Mouse (Mus musculus): ENCODE data around the gene Crhr1.

The Crhr1 gene

DNA sequence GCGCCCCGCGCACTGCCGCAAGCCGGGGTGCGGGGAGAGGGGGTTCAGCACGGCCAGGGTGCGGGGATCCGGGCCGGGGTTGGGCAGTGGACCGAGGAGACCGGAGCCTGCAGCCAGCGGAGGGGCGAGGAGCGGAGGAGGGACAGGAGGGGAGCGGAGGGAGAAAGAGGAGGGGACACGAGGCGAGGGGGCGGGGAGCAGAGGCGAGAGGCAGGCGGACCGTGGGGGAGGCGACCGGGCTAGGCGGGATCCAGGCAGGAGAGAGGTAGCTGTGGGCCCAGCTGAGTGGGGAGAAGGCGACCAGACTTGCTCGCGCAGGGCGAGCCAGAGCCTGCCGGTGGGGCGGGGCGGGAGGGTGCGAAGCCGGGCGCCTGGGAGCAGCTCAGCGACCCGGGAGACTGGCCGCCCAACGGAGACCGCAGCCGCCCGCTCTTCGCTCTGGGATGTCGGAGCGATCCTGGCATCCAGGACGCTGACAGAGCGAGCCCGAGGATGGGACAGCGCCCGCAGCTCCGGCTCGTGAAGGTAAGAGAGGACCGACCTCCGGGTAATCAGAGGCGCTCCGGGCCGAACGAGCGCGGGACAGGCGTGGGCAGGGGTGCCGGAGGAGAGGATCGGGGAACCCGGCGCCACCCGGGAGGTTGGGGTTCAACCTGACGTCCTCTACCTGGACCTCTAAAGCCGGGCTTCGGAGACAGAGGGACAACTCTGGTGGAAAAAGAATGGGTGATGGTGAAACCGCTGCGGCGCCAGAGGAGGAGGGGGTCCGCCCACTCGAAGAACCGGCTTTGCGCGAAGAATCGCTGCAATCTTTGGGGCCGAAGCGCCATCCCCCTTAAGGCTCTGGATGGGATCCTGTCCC, at the start of gene Crhr1:
Gene Crhr1, plus strand, starts transcription at position 276 of the 862 bp plus-strand sequence.
- peak; percentile 21 for DNase-seq (ENCODE audit: low read depth, low spot score)

DNA sequence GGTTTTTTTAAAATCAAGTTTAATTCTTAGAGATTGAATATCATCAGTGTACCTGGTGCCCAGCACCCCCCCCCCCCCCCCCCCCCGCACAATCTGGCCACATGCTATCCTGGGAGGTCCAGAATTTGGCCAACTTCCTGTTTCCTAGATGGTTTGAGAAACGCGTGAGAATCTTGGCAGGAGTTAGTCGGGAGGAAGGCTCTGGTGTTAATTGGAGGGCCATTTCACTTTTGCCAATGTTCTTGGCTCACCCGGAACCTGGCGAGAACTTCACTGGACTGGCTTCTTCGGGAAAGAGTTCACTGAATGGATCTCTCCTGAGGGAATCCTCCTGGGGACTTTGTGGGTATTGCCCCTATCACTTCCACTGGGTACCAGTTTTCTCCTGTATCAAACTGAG, 49.4 kb upstream of the Crhr1 start:
- DNase-seq (ENCODE audit: low read depth, low spot score): no peak

DNA sequence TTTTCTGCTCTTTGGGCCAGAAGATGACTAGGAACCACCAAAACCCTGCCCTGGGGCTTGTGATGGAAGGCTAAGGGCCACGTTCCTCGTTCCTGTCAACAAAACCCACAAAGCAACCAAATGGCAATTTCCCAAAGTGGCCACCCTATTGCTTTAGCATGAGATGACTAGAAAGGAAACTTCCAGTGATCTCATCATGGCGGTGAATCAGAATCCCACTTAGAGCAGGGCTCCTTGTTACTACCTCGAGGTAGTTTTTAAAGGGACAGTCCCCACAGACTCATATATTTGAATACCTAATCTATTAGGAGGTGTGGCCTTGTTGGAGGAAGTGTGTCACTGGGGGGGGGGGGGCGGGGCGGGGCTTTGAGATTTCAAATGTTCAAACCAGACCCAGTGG, 48.9 kb upstream of the Crhr1 start:
- DNase-seq (ENCODE audit: low read depth, low spot score): no peak

DNA sequence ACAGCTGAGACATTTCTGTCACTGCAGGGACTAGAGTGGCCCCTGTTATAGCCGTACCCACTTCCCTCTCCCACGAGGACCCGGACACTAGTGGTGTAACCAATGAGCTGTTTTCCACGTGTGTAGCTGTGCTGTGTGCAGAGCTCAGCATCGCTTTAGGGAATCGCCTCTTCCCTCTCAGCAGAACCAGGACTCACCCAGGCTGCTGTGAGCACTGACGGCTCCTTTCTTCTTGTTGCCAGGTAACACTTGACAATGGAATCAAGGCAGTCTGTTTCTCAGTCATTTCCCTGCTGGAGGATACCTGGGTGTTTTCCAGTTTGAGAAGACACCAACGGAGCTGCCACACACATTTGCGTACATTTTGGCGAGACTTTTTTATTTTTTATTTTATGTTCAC, 44.1 kb upstream of the Crhr1 start:
- DNase-seq (ENCODE audit: low read depth, low spot score): no peak

DNA sequence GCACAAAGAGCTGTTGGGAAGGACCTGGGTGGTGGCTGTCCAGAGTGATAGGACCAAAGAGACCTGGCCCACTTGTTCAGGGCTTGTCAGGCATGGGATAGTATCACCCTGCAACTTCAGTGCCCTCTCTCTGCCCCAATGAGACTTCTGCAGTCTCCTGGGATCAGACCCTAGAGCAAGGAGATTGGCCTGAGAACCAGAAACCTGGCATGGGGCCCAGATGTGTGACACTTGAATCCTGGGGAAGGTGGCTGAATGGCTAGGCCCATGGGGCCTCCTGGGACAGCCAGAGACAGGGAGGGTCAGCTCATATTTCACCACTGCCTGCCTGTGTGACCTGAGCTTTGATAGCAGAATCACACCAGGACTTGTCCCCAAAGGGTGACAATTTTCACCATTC, 41.9 kb upstream of the Crhr1 start:
- DNase-seq (ENCODE audit: low read depth, low spot score): no peak

DNA sequence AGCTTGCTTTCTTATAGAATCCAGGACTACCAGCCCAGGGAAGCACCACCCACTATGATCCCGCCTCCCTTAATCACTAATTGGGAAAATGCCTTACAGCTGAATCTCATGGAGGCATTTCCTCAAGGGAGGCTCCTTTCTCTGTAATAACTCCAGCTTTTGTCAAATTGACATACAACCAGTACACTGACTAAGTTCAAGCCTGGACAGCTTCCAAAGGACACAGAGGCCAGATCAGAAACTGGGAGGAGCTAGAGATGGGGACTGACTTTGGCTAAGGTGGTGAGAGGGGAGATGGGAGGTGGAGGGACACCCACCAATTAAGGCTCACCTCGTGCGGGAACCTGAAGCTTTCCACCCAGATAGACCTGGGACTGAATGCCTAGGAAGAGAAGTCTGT, 37.5 kb upstream of the Crhr1 start:
- no peak for DNase-seq (ENCODE audit: low read depth, low spot score)

DNA sequence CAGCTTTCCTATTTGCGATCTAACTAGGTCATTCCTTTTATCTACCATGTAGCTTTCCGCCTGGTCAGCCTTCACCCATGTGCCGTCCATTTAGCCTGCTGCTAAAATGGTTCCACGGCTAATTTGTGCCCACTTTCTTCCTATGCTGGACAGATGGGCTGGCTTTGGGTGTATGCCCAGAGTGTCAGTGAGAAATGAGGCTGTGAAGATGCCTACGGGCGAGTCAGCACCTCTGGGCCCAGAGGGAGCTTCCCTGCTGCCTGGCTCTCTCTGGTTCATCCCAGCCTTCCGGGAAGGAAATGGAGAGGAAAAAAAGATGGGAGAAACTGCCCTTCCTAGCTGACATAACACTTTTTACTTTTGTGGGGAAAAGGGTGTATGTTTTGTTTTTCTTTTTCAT, 36.1 kb upstream of the Crhr1 start:
- DNase-seq (ENCODE audit: low read depth, low spot score): no peak

DNA sequence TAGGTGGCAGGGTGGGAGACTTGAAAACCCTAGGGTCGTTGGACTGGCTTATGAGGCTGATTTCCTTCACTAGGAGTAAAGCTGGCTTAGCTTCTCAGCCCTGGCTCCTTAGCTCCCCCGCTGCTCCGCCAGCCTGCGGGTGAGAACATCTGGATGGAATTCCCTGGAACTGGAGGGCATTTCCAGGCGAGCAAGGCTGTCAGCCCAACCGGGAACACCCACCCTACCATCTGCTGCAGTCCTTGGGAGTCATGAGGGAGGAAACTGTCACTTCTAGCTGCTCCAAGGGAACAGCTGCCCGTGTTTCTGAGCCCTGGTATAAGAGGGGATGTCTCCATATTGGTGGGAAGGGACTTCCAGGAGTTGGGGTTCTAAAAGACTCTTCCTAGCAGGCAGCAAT, 33.1 kb upstream of the Crhr1 start:
- DNase-seq (ENCODE audit: low read depth, low spot score): peak; percentile 47

DNA sequence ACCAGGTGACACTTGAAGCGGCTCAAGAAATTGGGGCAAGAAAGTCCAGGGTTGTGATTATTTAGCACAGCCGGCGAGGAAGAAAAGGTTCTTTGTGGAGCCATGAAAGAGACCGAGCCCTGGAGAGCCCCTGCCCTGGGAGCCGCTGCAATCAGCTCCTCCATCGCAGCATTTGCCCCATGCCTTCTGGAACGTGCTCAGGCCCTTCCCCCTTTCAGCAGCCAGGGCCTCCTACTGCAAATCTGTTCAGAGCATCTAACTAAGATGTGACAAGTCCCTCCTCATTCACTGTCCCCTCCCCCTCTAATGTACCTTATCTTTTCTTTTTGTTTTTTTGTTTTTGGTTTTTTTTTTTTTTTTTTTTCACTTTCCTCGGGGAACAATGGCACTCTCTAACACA, 30.0 kb upstream of the Crhr1 start:
- DNase-seq (ENCODE audit: low read depth, low spot score): no peak

DNA sequence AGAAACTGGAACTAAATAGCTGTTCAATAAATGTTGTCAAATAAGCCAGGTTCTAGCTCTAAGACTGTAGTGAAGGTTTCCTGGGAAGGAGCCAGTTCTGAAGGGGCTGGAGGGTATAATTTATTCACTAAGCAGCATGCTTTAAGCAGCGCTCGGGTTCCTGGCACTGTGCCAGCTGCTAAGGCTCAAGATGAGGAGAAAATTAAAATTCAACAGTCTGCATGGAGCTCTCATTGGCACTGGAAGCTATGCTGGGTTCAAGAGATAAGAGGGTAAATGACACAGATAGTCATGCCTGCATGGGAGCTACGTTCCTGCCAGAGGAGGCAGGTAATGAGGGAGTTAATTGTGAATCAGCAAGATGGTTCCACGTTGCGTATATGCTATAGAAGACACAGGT, 26.3 kb upstream of the Crhr1 start:
- DNase-seq (ENCODE audit: low read depth, low spot score): peak; percentile 20

DNA sequence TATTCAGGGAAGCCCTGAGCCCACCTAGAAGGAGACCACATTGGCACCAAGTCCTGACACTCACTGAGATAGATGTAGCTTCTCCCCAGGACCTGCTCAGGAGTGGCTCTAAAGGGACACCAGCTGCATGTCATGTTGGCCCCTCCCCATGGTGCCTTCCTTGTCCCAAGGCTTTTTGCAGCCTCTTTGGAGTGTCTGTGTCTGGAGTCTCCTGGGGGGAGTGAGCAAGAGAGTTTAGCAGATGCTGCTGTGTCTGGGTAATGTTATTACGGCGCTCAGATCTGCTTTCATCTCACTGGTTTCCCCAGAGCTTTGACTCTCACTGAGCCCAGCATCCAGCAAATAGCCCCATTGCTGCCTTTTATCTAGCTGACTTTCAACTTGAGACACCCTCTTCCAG, 25.7 kb upstream of the Crhr1 start:
- no peak for DNase-seq (ENCODE audit: low read depth, low spot score)

DNA sequence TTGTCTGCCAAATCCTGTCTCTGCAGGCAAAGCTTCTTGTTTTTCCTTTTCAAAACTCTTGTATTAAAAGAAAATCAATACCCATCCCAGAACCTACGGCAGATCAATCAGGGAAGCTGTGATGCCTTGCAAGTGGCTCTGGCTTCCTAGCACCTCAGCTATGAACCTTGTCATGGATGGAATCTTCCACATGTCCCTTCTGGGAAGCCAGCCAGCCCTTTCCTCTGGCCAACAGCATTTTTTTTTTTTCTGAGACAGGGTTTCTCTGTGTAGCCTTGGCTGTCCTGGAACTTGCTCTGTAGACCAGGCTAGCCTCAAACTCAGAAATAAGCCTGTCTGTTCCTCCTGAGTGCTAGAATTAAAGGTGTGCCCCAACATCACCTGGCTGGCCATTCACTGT, 22.3 kb upstream of the Crhr1 start:
- no peak for DNase-seq (ENCODE audit: low read depth, low spot score)

DNA sequence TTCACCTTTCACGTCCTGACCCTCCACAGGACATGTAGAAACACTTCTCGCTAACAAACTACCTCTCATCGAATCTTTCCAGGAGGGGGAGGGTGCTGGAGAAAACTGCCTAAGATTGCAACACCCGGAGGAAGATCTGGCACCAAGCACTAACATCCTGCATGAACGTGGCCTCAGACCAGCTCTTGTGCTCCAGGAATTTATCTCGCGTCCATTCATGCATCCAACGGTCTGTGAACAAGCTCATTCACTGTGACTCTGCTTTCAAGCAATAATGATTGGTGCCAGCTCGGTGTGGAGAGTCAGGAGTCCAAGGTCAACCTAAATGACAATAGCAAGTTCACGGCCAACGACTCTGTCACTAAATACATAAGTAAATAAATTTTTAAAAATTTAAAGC, 20.8 kb upstream of the Crhr1 start:
- no peak for DNase-seq (ENCODE audit: low read depth, low spot score)

DNA sequence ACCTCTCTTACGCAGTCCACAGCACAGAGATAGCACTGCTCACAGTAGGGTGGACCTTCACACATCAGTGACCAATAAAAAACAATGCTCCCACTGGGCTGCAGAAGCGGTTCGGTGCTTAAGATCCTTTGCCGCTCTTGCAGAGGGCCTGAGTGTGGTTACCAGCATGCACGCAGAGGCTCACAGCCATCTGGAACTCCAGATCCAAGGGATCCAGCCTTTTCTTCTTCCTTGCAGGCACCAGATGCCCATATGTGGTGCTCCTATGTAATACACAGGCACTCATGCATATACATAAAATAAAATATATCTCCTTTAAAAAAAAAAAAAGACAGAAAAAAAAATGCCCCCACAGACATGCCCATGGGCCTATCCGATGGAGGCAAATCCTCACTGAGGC, 19.0 kb upstream of the Crhr1 start:
- DNase-seq (ENCODE audit: low read depth, low spot score): no peak

DNA sequence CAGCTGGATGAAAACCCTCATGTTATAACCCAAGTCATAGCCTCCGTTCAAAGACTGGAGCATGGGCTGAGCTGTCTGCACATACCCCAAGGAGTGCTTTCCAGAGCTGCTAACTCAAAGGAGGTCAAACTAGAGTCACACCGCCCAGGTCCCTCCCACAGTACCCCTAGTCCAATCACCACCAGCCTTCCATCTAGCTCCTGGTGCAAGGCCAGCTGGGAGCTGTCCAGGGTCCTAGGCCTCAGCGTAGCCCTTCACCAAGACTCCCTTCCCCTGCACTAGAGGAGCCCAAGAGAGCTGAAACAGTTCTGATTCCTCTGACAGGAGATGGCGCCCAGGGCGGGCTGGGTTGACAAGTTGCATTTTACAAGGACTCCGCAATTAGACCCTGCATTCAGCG, 18.0 kb upstream of the Crhr1 start:
- DNase-seq (ENCODE audit: low read depth, low spot score): peak; percentile 98

DNA sequence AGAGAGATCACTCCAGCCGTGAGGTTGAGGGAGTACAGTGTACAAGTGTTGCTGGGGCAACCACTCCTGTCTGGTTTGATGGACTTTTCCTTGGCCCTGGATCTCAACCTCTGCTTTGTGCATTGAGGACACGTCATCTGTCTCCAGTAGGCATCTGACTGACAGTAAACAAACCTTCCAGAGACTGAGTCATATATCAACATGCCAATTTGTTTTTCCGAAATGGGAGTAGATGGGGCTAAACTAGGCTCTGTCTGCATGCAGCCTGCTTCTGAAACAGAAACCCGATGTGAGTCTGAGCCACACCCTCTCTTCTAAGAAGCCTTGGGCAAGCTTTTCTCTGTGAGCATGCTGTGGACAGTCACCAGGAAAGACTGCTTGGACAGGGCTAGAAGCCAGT, 14.3 kb upstream of the Crhr1 start:
- DNase-seq (ENCODE audit: low read depth, low spot score): no peak

DNA sequence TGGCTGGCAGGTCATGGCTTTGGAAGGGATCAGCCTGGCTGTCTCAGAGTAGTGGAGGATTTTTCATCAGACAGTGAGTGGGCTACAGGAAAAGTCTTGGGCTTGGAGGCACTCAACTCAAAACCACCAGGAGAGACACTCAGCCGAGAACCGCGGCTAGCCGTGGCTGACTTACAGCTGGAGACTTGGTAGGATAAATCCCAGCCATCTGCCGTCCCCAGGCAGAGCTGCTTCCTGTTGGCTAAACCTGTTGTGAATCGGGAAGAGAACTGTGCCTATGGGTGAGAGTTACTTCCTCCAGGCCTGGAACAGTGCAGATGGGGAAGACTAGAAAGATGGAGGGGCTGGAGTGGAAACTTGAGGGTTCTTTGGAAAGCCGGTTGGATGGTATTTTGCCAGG, 9.7 kb upstream of the Crhr1 start:
- DNase-seq (ENCODE audit: low read depth, low spot score): no peak

DNA sequence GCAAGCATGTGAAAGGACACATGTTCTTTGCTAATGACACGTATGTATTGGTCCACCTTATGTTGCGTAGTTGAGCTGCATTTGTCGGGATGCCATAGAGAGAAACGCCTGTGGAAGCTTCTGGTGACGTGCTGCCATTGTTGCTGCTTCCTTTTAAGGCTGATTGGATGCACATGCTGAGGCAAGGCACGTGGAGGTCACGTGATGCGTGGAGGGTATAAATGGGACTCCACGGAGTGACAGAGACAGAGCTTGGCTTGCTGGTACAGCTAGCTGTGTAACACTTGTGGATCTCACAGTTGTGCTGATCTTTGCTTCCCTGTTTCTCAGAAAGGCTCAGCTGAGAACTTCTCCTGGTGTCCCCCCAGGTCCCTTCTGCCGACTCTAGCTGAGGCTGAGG, 9.2 kb upstream of the Crhr1 start:
- DNase-seq (ENCODE audit: low read depth, low spot score): no peak

DNA sequence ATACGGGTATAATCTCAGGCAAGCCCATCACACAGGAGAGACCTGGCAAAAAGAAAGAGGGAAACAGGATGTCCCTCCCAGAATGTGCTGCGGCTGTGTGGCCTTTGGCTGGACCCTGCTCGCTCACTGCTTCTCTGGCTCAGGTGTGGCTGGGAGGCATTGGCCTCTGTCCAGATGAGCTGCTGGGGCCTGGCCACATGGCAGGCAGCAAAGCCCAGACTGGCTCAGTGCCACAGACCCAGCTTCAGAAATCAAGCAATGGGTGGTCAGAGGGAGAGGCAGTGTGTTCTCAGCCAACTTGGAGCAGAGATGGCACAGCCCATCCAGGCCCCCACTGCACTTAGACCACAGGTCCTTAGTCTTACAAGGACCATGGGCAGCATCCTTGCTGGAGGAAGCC, 8.1 kb upstream of the Crhr1 start:
- DNase-seq (ENCODE audit: low read depth, low spot score): no peak

DNA sequence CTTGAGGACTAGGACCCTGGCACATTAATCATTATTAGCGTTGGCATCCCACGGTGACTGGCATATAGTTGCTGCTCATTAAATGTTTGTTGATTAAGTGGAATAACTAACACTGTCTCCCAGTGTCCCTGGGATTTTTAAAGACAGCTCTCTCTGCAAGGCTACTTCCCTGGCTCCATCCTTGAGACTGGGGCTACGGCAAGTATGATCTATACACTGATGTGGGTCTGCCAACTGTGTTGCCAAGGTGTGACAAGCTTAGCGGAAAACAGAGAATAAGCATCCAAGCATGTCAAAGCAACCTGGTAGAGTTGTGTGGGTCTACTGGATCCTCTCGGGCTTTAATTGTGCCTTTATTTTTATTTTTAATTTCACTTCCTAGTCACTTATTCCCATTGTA, 3.2 kb upstream of the Crhr1 start:
- DNase-seq (ENCODE audit: low read depth, low spot score): no peak

DNA sequence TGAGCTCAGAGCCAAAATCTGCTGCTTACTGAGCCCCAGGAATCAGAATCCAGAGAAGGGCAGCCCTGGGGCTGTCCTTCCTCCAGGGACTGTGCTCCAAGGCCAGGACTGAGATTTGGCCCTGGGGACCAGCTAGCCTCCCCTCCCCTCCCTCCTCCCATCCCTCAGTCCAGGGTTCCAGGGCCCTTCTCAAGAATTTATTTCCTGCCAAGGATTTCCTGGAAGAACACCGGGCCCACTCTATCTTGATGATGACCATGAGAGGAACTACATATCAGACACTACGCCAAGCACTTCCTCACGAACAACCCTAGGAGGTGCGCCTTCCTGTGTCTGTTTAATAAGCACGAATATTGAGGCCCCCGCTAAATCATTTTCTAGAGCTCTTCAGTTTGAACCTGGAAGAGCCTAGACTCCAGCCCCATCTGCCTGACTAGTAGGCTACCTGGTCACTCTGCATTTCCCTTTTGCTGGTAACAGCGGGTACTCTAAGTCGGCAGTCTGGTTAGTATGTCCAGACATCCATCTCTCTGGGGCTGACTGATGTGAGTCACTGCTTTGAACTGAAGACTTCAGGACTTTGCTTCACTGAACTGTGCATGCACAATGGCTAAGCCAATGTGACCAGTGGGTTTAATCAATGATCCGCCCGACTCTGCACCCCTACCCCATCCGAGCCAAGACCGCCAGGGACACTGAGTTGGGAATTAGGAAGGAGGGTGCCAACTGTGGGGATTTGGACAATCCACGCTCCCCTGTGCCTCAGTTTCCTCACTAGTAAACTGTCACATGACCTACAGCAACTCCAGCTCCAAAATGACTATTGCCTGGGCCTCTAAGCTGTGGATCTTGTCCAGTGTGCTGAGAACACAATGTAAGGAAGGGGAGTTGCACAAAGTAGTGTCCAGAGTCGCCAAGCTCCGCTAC, 1.7 kb upstream of the Crhr1 start:
- DNase-seq (ENCODE audit: low read depth, low spot score): no peak

DNA sequence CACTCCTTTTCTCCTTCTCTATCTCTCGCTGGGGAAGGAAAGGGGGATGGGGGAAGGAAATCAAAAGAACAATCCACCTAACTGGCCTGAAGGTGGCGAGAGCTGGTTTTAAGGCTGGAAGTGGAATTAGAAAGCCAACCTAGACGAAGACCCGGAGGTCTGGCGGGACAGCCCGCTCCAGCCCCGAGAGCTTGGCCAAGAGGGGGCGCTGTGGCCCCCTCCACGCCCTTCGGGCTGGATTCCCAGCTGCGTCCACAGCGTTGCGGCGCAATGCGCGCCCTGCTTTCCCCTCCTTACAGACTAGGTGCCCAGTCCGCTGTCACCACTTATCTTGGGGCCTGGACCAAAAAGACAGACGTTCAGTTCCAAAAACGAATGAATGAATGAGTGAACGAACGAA, 899 bp upstream of the Crhr1 start:
- peak; percentile 78 for DNase-seq (ENCODE audit: low read depth, low spot score)

DNA sequence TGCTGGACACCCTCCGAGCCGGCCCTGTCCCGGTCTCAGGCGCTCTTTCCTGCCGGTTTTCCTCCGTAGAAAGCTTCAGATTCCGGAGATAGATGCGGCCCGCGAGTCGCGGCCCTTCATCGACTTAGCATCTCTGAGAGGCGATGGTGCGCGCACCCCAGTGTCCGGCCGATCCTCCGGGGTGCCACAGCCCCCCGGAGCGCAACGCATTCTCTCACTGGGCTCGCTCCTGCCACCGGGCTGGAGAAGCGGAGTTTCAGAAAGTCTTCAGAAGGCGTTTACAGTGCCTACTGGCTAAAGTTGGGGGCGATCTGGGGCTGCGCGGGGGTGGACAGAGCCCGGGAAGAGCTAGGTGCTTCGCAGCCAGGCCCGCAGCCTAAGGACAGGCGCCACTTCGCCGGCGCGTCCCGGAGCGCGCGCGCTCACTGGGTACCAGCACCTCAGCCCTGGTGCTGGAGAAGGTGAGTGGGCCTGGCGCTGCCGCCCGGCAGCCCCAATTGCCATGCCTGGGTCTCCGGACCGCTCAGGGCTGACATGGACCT, 858 bp downstream of the Crhr1 start:
- DNase-seq (ENCODE audit: low read depth, low spot score): no peak
